Mouse (Mus musculus) leukemia stem cell, adult 10-12 weeks (primary cell): ENCODE data around the gene Olfr564. TPM values are rescaled to one million over a fixed set of nuclear protein-coding genes. Genes with fewer than 3 reads are reported as not detected.

Source experiments
- polyA plus RNA-seq: library from polyadenylated mRNA; stranded (reverse); fragments of >175 nt; gene quantifications from 2 replicates; pipeline ENCODE4 v1.2.3, GENCODE M21; 2012; ENCODE audit warnings: low replicate concordance

Gene Olfr564
- polyA plus RNA-seq = not detected in 2 replicates

GRCm38 (mm10) chr7:102803180-102803579 is at the start of gene Olfr564:
Gene Olfr564 (plus strand): TSS chr7:102803480.

GRCm38 (mm10) chr7:102759266-102759665 is 44.0 kb upstream of the Olfr564 start, which contains the start of the genes Olfr560 and Olfr78:
Gene Olfr560 (minus strand): TSS chr7:102759366.
Gene Olfr78 (minus strand): TSS chr7:102759471.

GRCm38 (mm10) chr7:102770921-102771320 is 32.4 kb upstream of the Olfr564 start, which contains the start of gene Olfr561:
Gene Olfr561 (plus strand): TSS chr7:102771221.

Other genes with a start within 250 kb of the Olfr564 start
- 2.1 and 6.2 TPM in 2 replicates for gene Trim21, start 238.0 kb upstream of the Olfr564 start, polyA plus RNA-seq
- gene Olfr550, start 232.0 kb upstream of the Olfr564 start, polyA plus RNA-seq = not detected in 2 replicates
- gene Olfr551, start 211.6 kb upstream of the Olfr564 start, polyA plus RNA-seq = not detected in 2 replicates
- gene Olfr552, start 205.7 kb upstream of the Olfr564 start, polyA plus RNA-seq = 0.06 TPM in 1 of 2 replicates, not detected in the other
- 0.37 TPM in 1 of 2 replicates, not detected in the other for gene Olfr553, start 185.3 kb upstream of the Olfr564 start, polyA plus RNA-seq
- gene Olfr554, start 165.0 kb upstream of the Olfr564 start, polyA plus RNA-seq = 0.07 TPM in 1 of 2 replicates, not detected in the other
- gene Olfr555, start 144.7 kb upstream of the Olfr564 start, polyA plus RNA-seq = not detected in 2 replicates
- gene Olfr556, start 138.6 kb upstream of the Olfr564 start, polyA plus RNA-seq = not detected in 2 replicates
- gene Trim68, start 116.2 kb upstream of the Olfr564 start, polyA plus RNA-seq = 0.35 and 1.2 TPM in 2 replicates
- gene Olfr557, start 107.6 kb upstream of the Olfr564 start, polyA plus RNA-seq = not detected in 2 replicates
- gene Olfr558, start 101.3 kb upstream of the Olfr564 start, polyA plus RNA-seq = not detected in 2 replicates
- gene Olfr33, start 84.4 kb upstream of the Olfr564 start, polyA plus RNA-seq = not detected in 2 replicates
- not detected in 2 replicates for gene Olfr559, start 76.0 kb upstream of the Olfr564 start, polyA plus RNA-seq
- gene Olfr560, start 44.1 kb upstream of the Olfr564 start, polyA plus RNA-seq = not detected in 2 replicates
- gene Olfr78, start 44.0 kb upstream of the Olfr564 start, polyA plus RNA-seq = not detected in 2 replicates
- not detected in 2 replicates for gene Olfr561, start 32.3 kb upstream of the Olfr564 start, polyA plus RNA-seq
- not detected in 2 replicates for gene Olfr566, start 55.3 kb downstream of the Olfr564 start, polyA plus RNA-seq
- gene Olfr568, start 73.6 kb downstream of the Olfr564 start, polyA plus RNA-seq = not detected in 2 replicates
- not detected in 2 replicates for gene Olfr569, start 87.4 kb downstream of the Olfr564 start, polyA plus RNA-seq
- not detected in 2 replicates for gene Olfr570, start 91.1 kb downstream of the Olfr564 start, polyA plus RNA-seq
- not detected in 2 replicates for gene Olfr571, start 114.1 kb downstream of the Olfr564 start, polyA plus RNA-seq
- gene Olfr572, start 120.9 kb downstream of the Olfr564 start, polyA plus RNA-seq = not detected in 2 replicates
- 0.21 TPM in 1 of 2 replicates, not detected in the other for gene Olfr573-ps1, start 139.1 kb downstream of the Olfr564 start, polyA plus RNA-seq
- gene Olfr574, start 145.0 kb downstream of the Olfr564 start, polyA plus RNA-seq = not detected in 2 replicates
- not detected in 2 replicates for gene Olfr575, start 155.3 kb downstream of the Olfr564 start, polyA plus RNA-seq
- not detected in 2 replicates for gene Olfr576, start 159.2 kb downstream of the Olfr564 start, polyA plus RNA-seq
- gene Olfr577, start 172.5 kb downstream of the Olfr564 start, polyA plus RNA-seq = not detected in 2 replicates
- not detected in 2 replicates for gene Olfr578, start 185.8 kb downstream of the Olfr564 start, polyA plus RNA-seq
- gene Olfr582, start 234.5 kb downstream of the Olfr564 start, polyA plus RNA-seq = not detected in 2 replicates
- not detected in 2 replicates for gene Olfr583, start 247.8 kb downstream of the Olfr564 start, polyA plus RNA-seq